Mouse (Mus musculus) heart, adult 8-10 months (tissue): ENCODE measurements around the gene Cnksr1. TPM values are rescaled to one million over a fixed set of nuclear protein-coding genes. Genes with fewer than 3 reads are reported as not detected.
"Not testable (repeated sequence)": the region's sequence is repeated elsewhere in the genome, so short reads cannot be mapped to it uniquely, and the experiment has no call there.

Experiments
- DNase-seq: peaks from one replicate; pipeline ENCODE4 v3.0.0; 2022; ENCODE audit warnings: low spot score
- total RNA-seq, 4 experiments: library from RNA; stranded (reverse); gene quantifications; 2 replicates each; pipeline ENCODE4 v1.2.4; 2022

The Cnksr1 gene
- 1 to 10 TPM; 7.5 to 9.2 (median 8.5) TPM for total RNA-seq

- DNase-seq, result peak; percentile 61
These were observed at the start of gene Cnksr1 for GRCm38 (mm10) chr4:134238279-134238651. Cnksr1 (minus strand) TSS chr4:134238399.

GRCm38 (mm10) chr4:134287575-134288025, 49.4 kb upstream of the Cnksr1 start, which contains the start of gene Pdik1l:
Pdik1l (minus strand) TSS chr4:134287895.
- peak; percentile 63 for DNase-seq

- DNase-seq, result peak; percentile 93
These were observed 49.0 kb upstream of the Cnksr1 start for GRCm38 (mm10) chr4:134287168-134287564.

- no peak for DNase-seq
These were observed 48.3 kb upstream of the Cnksr1 start for GRCm38 (mm10) chr4:134286226-134287167.

GRCm38 (mm10) chr4:134284942-134285341, 46.7 kb upstream of the Cnksr1 start:
- no peak for DNase-seq

GRCm38 (mm10) chr4:134273417-134274345, 35.5 kb upstream of the Cnksr1 start:
- DNase-seq, result no peak

- no peak for DNase-seq
These were observed 34.7 kb upstream of the Cnksr1 start for GRCm38 (mm10) chr4:134272731-134273416.

- DNase-seq, result no peak
These were observed 33.8 kb upstream of the Cnksr1 start for GRCm38 (mm10) chr4:134271979-134272378.

- not testable (repeated sequence) for DNase-seq
These were observed 31.4 kb upstream of the Cnksr1 start for GRCm38 (mm10) chr4:134269622-134270021.

- peak; percentile 35 for DNase-seq
These were observed 30.0 kb upstream of the Cnksr1 start for GRCm38 (mm10) chr4:134268102-134268655.

GRCm38 (mm10) chr4:134265860-134266585, 27.8 kb upstream of the Cnksr1 start:
- DNase-seq, result no peak

GRCm38 (mm10) chr4:134263191-134263590, 25.0 kb upstream of the Cnksr1 start:
- DNase-seq, result peak; percentile 45

- DNase-seq, result no peak
These were observed 20.2 kb upstream of the Cnksr1 start for GRCm38 (mm10) chr4:134258354-134258753.

- no peak for DNase-seq
These were observed 19.2 kb upstream of the Cnksr1 start for GRCm38 (mm10) chr4:134257198-134258009.

- DNase-seq, result peak; percentile 43
These were observed 18.4 kb upstream of the Cnksr1 start for GRCm38 (mm10) chr4:134256407-134257197.

GRCm38 (mm10) chr4:134255854-134256253, 17.7 kb upstream of the Cnksr1 start:
- DNase-seq, result peak; percentile 29

GRCm38 (mm10) chr4:134254835-134255234, 16.6 kb upstream of the Cnksr1 start:
- no peak for DNase-seq

GRCm38 (mm10) chr4:134253722-134254324, 15.6 kb upstream of the Cnksr1 start, which contains the start of gene Grrp1:
Grrp1 (minus strand) TSS chr4:134254106.
- DNase-seq, result peak; percentile 40
